ENCODE assay signal across 8 mouse cellular contexts in genomic region chr12:102756304-102756703, GRCm38 (mm10). TPM values are rescaled to one million over a fixed set of nuclear protein-coding genes. Genes with fewer than 3 reads are reported as not detected.
DNase-seq lines count a peak whose midpoint lies in the region; ATAC-seq lines count a peak whose summit lies in the region.

No protein-coding gene starts in this region.

- no peaks in the 10 kb centered on the region for H3K27me3 ChIP-seq in heart, embryonic 12.5 days (replicated peaks)
- no peaks in the 10 kb centered on the region for H3K27me3 ChIP-seq in forebrain, embryonic 10.5 days (ENCODE audit: poor library complexity, severe bottlenecking)
- no peaks in the 10 kb centered on the region for H3K27me3 ChIP-seq in limb, embryonic 10.5 days (ENCODE audit: low read depth, poor library complexity, severe bottlenecking)
- no peaks in the 10 kb centered on the region for H3K27me3 ChIP-seq in midbrain, embryonic 15.5 days (replicated peaks)

- no peaks in the 10 kb centered on the region for H3K9me3 ChIP-seq in heart, embryonic 12.5 days (replicated peaks)
- H3K9me3 ChIP-seq in forebrain, embryonic 10.5 days, result no peaks in the 10 kb centered on the region
- no peaks in the 10 kb centered on the region for H3K9me3 ChIP-seq in limb, embryonic 10.5 days (replicated peaks)
- no peaks in the 10 kb centered on the region for H3K9me3 ChIP-seq in midbrain, embryonic 15.5 days

- H3K4me1 ChIP-seq in heart, embryonic 12.5 days (replicated peaks), result peaks cover 27% of the 10 kb centered on the region
- peaks cover 32% of the 10 kb centered on the region for H3K4me1 ChIP-seq in forebrain, embryonic 10.5 days
- H3K4me1 ChIP-seq in limb, embryonic 10.5 days, result peaks cover 21% of the 10 kb centered on the region
- peaks cover 33% of the 10 kb centered on the region for H3K4me1 ChIP-seq in midbrain, embryonic 15.5 days

- intact Hi-C loops in heart, postnatal 14 days (cut with DNase I), result loop anchor here (5.0 kb wide), 1 partner anchor 121 kb away; the partner anchor contains the start of gene Btbd7

- peak overlapping the region; percentile 82; the same call in 1 of the 2 replicates for H3K27ac ChIP-seq in heart, embryonic 12.5 days (ENCODE audit: poor library complexity, severe bottlenecking)
- no peak overlapping the region for H3K27ac ChIP-seq in forebrain, embryonic 10.5 days
- peak overlapping the region; percentile 93; the same call in 1 of the 2 replicates for H3K27ac ChIP-seq in limb, embryonic 10.5 days
- no peak overlapping the region for H3K27ac ChIP-seq in midbrain, embryonic 15.5 days

- H3K4me2 ChIP-seq in heart, embryonic 12.5 days, result peak overlapping the region; percentile 70
- H3K4me2 ChIP-seq in midbrain, embryonic 15.5 days, result peak overlapping the region; percentile 69

- 80% methylated on average over 7 of the region's 7 CpGs for WGBS in heart, embryonic 12.5 days
- 90% methylated on average over 7 of the region's 7 CpGs for WGBS in forebrain, embryonic 10.5 days
- 86% methylated on average over 7 of the region's 7 CpGs for WGBS in limb, embryonic 10.5 days
- 88% methylated on average over 7 of the region's 7 CpGs for WGBS in midbrain, embryonic 15.5 days

- H3K4me3 ChIP-seq in heart, embryonic 12.5 days, result peak overlapping the region; percentile 79
- H3K4me3 ChIP-seq in forebrain, embryonic 10.5 days, result peak overlapping the region; percentile 91
- peak overlapping the region; percentile 92 for H3K4me3 ChIP-seq in limb, embryonic 10.5 days
- peak overlapping the region; percentile 85 for H3K4me3 ChIP-seq in midbrain, embryonic 15.5 days

- ATAC-seq in heart, embryonic 12.5 days (ENCODE audit: insufficient number of reproducible peaks, low FRiP score), result no peak
- no peak for ATAC-seq in midbrain, embryonic 15.5 days (replicated peaks)

- DNase-seq in heart, postnatal 14 days, result no peak
- peak; percentile 58 for DNase-seq in NIH3T3 (ENCODE audit: low read depth)
- DNase-seq in forebrain, embryonic 10.5 days (ENCODE audit: extremely low spot score, low spot score), result no peak
- DNase-seq in limb, embryonic 10.5 days (ENCODE audit: low spot score), result no peak
- peak; percentile 75 for DNase-seq in thymus, postnatal 4 days
- DNase-seq in layer of hippocampus, adult 9-10 months (ENCODE audit: low spot score), result no peak

- H3K9ac ChIP-seq in heart, embryonic 12.5 days, result peak overlapping the region; percentile 76; the same call in 1 of the 2 replicates
- H3K9ac ChIP-seq in midbrain, embryonic 15.5 days, result no peak overlapping the region

- peaks cover 6% of the 10 kb centered on the region; the same call in 1 of the 2 replicates for H3K36me3 ChIP-seq in heart, embryonic 12.5 days
- peaks cover 52% of the 10 kb centered on the region for H3K36me3 ChIP-seq in forebrain, embryonic 10.5 days (replicated peaks)
- peaks cover 40% of the 10 kb centered on the region for H3K36me3 ChIP-seq in limb, embryonic 10.5 days
- no peaks in the 10 kb centered on the region for H3K36me3 ChIP-seq in midbrain, embryonic 15.5 days (replicated peaks)

RNA-seq across cellular contexts. Expression of gene Gm28051, which starts 1.3 kb away (rescaled TPM):
- polyA plus RNA-seq in heart, embryonic 12.5 days (2016; fragmentation: Nextera tagmentation; extraction: Ambion mirVana), result not detected in 2 replicates
- not detected for total RNA-seq in heart, postnatal 14 days (2021)
- not detected in 2 replicates for polyA plus RNA-seq in forebrain, embryonic 10.5 days (2016; fragmentation: Nextera tagmentation; extraction: Ambion mirVana)
- polyA plus RNA-seq in limb, embryonic 10.5 days (2016; fragmentation: Nextera tagmentation; extraction: Ambion mirVana), result not detected in 2 replicates
- not detected in 2 replicates for polyA plus RNA-seq in midbrain, embryonic 15.5 days (2015; fragmentation: Nextera tagmentation; extraction: Ambion mirVana)

RNA-seq across cellular contexts. Expression of gene Gon7, which starts 1.3 kb away (rescaled TPM):
- polyA plus RNA-seq in heart, embryonic 12.5 days (2016; fragmentation: Nextera tagmentation; extraction: Ambion mirVana), result 24.4 and 25.2 TPM in 2 replicates
- 10 to 100 TPM in 1 of 2 experiments, 1 to 10 TPM in 1; 9.3 to 10.6 TPM for total RNA-seq in heart, postnatal 14 days (2021)
- polyA plus RNA-seq in forebrain, embryonic 10.5 days (2016; fragmentation: Nextera tagmentation; extraction: Ambion mirVana), result 47.9 and 52.4 TPM in 2 replicates
- polyA plus RNA-seq in limb, embryonic 10.5 days (2016; fragmentation: Nextera tagmentation; extraction: Ambion mirVana), result 46.1 and 52.2 TPM in 2 replicates
- polyA plus RNA-seq in midbrain, embryonic 15.5 days (2015; fragmentation: Nextera tagmentation; extraction: Ambion mirVana), result 46.7 and 51.0 TPM in 2 replicates

RNA-seq across cellular contexts. Expression of gene Ubr7, which starts 1.5 kb away (rescaled TPM):
- 34.7 and 35.1 TPM in 2 replicates for polyA plus RNA-seq in heart, embryonic 12.5 days (2016; fragmentation: Nextera tagmentation; extraction: Ambion mirVana)
- total RNA-seq in heart, postnatal 14 days (2021), result 10 to 100 TPM; 26.4 to 30.0 TPM
- 67.8 and 71.6 TPM in 2 replicates for polyA plus RNA-seq in forebrain, embryonic 10.5 days (2016; fragmentation: Nextera tagmentation; extraction: Ambion mirVana)
- polyA plus RNA-seq in limb, embryonic 10.5 days (2016; fragmentation: Nextera tagmentation; extraction: Ambion mirVana), result 55.8 and 56.5 TPM in 2 replicates
- polyA plus RNA-seq in midbrain, embryonic 15.5 days (2015; fragmentation: Nextera tagmentation; extraction: Ambion mirVana), result 35.1 and 35.9 TPM in 2 replicates

RNA-seq across cellular contexts. Expression of gene Gm20604, which starts 2.2 kb away (rescaled TPM):
- polyA plus RNA-seq in heart, embryonic 12.5 days (2016; fragmentation: Nextera tagmentation; extraction: Ambion mirVana), result 19.1 and 19.5 TPM in 2 replicates
- 1 to 10 TPM; 4.6 to 5.6 TPM for total RNA-seq in heart, postnatal 14 days (2021)
- polyA plus RNA-seq in forebrain, embryonic 10.5 days (2016; fragmentation: Nextera tagmentation; extraction: Ambion mirVana), result 31.7 and 35.0 TPM in 2 replicates
- polyA plus RNA-seq in limb, embryonic 10.5 days (2016; fragmentation: Nextera tagmentation; extraction: Ambion mirVana), result 29.5 and 33.8 TPM in 2 replicates
- polyA plus RNA-seq in midbrain, embryonic 15.5 days (2015; fragmentation: Nextera tagmentation; extraction: Ambion mirVana), result 47.9 and 48.7 TPM in 2 replicates

RNA-seq across cellular contexts. Expression of gene Tmem251, which starts 12.7 kb away (rescaled TPM):
- 7.1 and 8.2 TPM in 2 replicates for polyA plus RNA-seq in heart, embryonic 12.5 days (2016; fragmentation: Nextera tagmentation; extraction: Ambion mirVana)
- total RNA-seq in heart, postnatal 14 days (2021), result 1 to 10 TPM; 3.9 to 5.4 TPM
- polyA plus RNA-seq in forebrain, embryonic 10.5 days (2016; fragmentation: Nextera tagmentation; extraction: Ambion mirVana), result 12.0 and 14.2 TPM in 2 replicates
- 11.7 TPM in 2 replicates for polyA plus RNA-seq in limb, embryonic 10.5 days (2016; fragmentation: Nextera tagmentation; extraction: Ambion mirVana)
- 11.9 and 13.2 TPM in 2 replicates for polyA plus RNA-seq in midbrain, embryonic 15.5 days (2015; fragmentation: Nextera tagmentation; extraction: Ambion mirVana)

Comparison
In these comparisons a context has a peak if more than half of its experiments do, and no peak if none do; other contexts are left out.
1. H3K27ac ChIP-seq: peak in heart, embryonic 12.5 days (single experiment) and limb, embryonic 10.5 days (single experiment); none in forebrain, embryonic 10.5 days (single experiment) and midbrain, embryonic 15.5 days (single experiment).
2. DNase-seq: peak in NIH3T3 (single experiment) and thymus, postnatal 4 days (single experiment); none in heart, postnatal 14 days (0 of 2), forebrain, embryonic 10.5 days (single experiment), limb, embryonic 10.5 days (single experiment) and layer of hippocampus, adult 9-10 months (single experiment).
3. Peak in every context shown above with its lines, with median percentiles within 50 percentile points of each other: H3K4me3 ChIP-seq.